Mouse (Mus musculus) CH12.LX (cell line): Measurements from ENCODE around the gene Fhit. TPM values are rescaled to one million over a fixed set of nuclear protein-coding genes. Genes with fewer than 3 reads are reported as not detected.

Source experiments
- DNase-seq: peaks from one replicate; pipeline ENCODE4 v3.0.0-alpha.2; 2013; ENCODE audit errors: extremely low read depth
- H3K27ac ChIP-seq: 2 replicates; pipeline ENCODE4 v1.5.1; 2012; ENCODE audit warnings: low read depth, mild to moderate bottlenecking, control low read depth, moderate library complexity; ENCODE audit not compliant: insufficient read depth
- H3K27me3 ChIP-seq: replicated peaks from 2 replicates; pipeline ENCODE3; 2012; ENCODE audit warnings: inconsistent platforms
- H3K36me3 ChIP-seq, 2 experiments: replicated peaks in 1 of 2; 2 replicates each; pipeline versions ENCODE3 to v1.6.1; 2012; ENCODE audit warnings: inconsistent platforms in 1 of 2, low read length in 1 of 2, mild to moderate bottlenecking in 1 of 2, mixed read lengths in 1 of 2, moderate library complexity in 1 of 2; ENCODE audit not compliant: control insufficient read depth in 1 of 2, insufficient read depth in 1 of 2
- H3K4me1 ChIP-seq, 2 experiments: 2 replicates each; pipeline ENCODE4 v1.6.1; 2012; ENCODE audit warnings: inconsistent platforms in 1 of 2, moderate library complexity in 1 of 2; ENCODE audit not compliant: insufficient read depth in 2 of 2, control insufficient read depth in 1 of 2
- H3K4me2 ChIP-seq: 2 replicates; pipeline ENCODE4 v1.6.1; 2012; ENCODE audit warnings: low read depth, mild to moderate bottlenecking, control low read depth; ENCODE audit not compliant: poor library complexity, insufficient read depth, severe bottlenecking
- H3K4me3 ChIP-seq, 3 experiments: fragments of 150-350 bp in 1 of 3; sonication (generic) in 1 of 3; replicated peaks in 1 of 3; 2 replicates each; pipeline versions ENCODE3 to v1.5.1; 2011 to 2012; ENCODE audit warnings: low read depth in 2 of 3, low read length in 2 of 3, mild to moderate bottlenecking in 2 of 3, moderate library complexity in 2 of 3, control low read depth in 1 of 3, improper control_type of control experiment in 1 of 3, inconsistent platforms in 1 of 3, mixed read lengths in 1 of 3; ENCODE audit not compliant: poor library complexity in 1 of 3
- H3K79me2 ChIP-seq: replicated peaks from 2 replicates; pipeline ENCODE4 v1.6.1; 2012; ENCODE audit warnings: mild to moderate bottlenecking, moderate library complexity; ENCODE audit not compliant: control insufficient read depth, poor library complexity, insufficient read depth, severe bottlenecking; ENCODE audit errors: extremely low read depth
- H3K9ac ChIP-seq: 2 replicates; pipeline ENCODE4 v1.6.1; 2012; ENCODE audit warnings: low read depth, mild to moderate bottlenecking, control low read depth, moderate library complexity; ENCODE audit not compliant: insufficient read depth
- H3K9me3 ChIP-seq: replicated peaks from 2 replicates; pipeline ENCODE3; 2012; ENCODE audit warnings: low read length, inconsistent platforms, mixed read lengths
- BHLHE40 ChIP-seq: IDR thresholded peaks from 2 replicates; pipeline ENCODE4 v1.6.1; 2011; ENCODE audit warnings: mild to moderate bottlenecking, low read depth, low read length, improper control_type of control experiment
- CHD1 ChIP-seq: IDR thresholded peaks from 2 replicates; pipeline ENCODE4 v1.6.1; 2012; ENCODE audit warnings: low read depth, low read length, improper control_type of control experiment, inconsistent platforms
- CHD2 ChIP-seq: IDR thresholded peaks from 2 replicates; pipeline ENCODE4 v1.6.1; 2011; ENCODE audit warnings: low read length, improper control_type of control experiment
- CTCF ChIP-seq, 2 experiments: IDR thresholded peaks in 1 of 2; conservative IDR thresholded peaks in 1 of 2; 2 replicates each; pipeline ENCODE4 v1.5.1; 2011 to 2012; ENCODE audit warnings: low read depth in 2 of 2, low read length in 2 of 2, improper control_type of control experiment in 1 of 2, inconsistent platforms in 1 of 2, mild to moderate bottlenecking in 1 of 2, moderate library complexity in 1 of 2
- ELF1 ChIP-seq: IDR thresholded peaks from 2 replicates; pipeline ENCODE4 v1.6.1; 2014; ENCODE audit warnings: low read depth, mild to moderate bottlenecking, inconsistent platforms, low read length, improper control_type of control experiment
- EP300 ChIP-seq: IDR thresholded peaks from 2 replicates; pipeline ENCODE4 v1.6.1; 2011; ENCODE audit warnings: low read length, improper control_type of control experiment
- IRF4 ChIP-seq: IDR thresholded peaks from 2 replicates; pipeline ENCODE4 v1.6.1; 2014; ENCODE audit warnings: low read depth, mild to moderate bottlenecking, inconsistent platforms, low read length, improper control_type of control experiment
- JUN ChIP-seq: IDR thresholded peaks from 2 replicates; pipeline ENCODE4 v1.6.1; 2011; ENCODE audit warnings: low read depth, mild to moderate bottlenecking, low read length, improper control_type of control experiment, moderate library complexity; ENCODE audit not compliant: insufficient read depth
- JUND ChIP-seq: conservative IDR thresholded peaks from 2 replicates; pipeline ENCODE4 v1.6.1; 2011; ENCODE audit warnings: low read depth, low read length, improper control_type of control experiment
- KAT2A ChIP-seq: IDR thresholded peaks from 2 replicates; pipeline ENCODE4 v1.6.1; 2012; ENCODE audit warnings: low read length, improper control_type of control experiment, inconsistent platforms; ENCODE audit not compliant: insufficient replicate concordance
- MAFK ChIP-seq: IDR thresholded peaks from 2 replicates; pipeline ENCODE4 v1.6.1; 2011; ENCODE audit warnings: low read length, improper control_type of control experiment; ENCODE audit not compliant: insufficient replicate concordance
- MAX ChIP-seq: IDR thresholded peaks from 2 replicates; pipeline ENCODE4 v1.6.1; 2011; ENCODE audit warnings: low read length, improper control_type of control experiment
- MAZ ChIP-seq: IDR thresholded peaks from 2 replicates; pipeline ENCODE4 v1.6.1; 2012; ENCODE audit warnings: low read depth, mild to moderate bottlenecking, inconsistent platforms, low read length, improper control_type of control experiment, moderate library complexity
- MEF2A ChIP-seq: IDR thresholded peaks from 2 replicates; pipeline ENCODE4 v1.6.1; 2014; ENCODE audit warnings: low read depth, mild to moderate bottlenecking, inconsistent platforms, low read length, improper control_type of control experiment, borderline replicate concordance
- MYC ChIP-seq: IDR thresholded peaks from 2 replicates; pipeline ENCODE4 v1.6.1; 2011; ENCODE audit warnings: low read depth, mild to moderate bottlenecking, improper control_type of control experiment, low read length
- NELFE ChIP-seq: IDR thresholded peaks from 2 replicates; pipeline ENCODE4 v1.6.1; 2011; ENCODE audit warnings: low read depth, low read length, improper control_type of control experiment
- POLR2A ChIP-seq: IDR thresholded peaks from 2 replicates; pipeline ENCODE4 v1.6.1; 2011; ENCODE audit warnings: low read depth, mild to moderate bottlenecking, improper control_type of control experiment, low read length
- POLR2AphosphoS2 ChIP-seq: IDR thresholded peaks from 2 replicates; pipeline ENCODE4 v1.6.1; 2011; ENCODE audit warnings: low read depth, low read length, improper control_type of control experiment
- RCOR1 ChIP-seq: conservative IDR thresholded peaks from 2 replicates; pipeline ENCODE4 v1.6.1; 2012; ENCODE audit warnings: low read depth, mild to moderate bottlenecking, inconsistent platforms, low read length, improper control_type of control experiment
- TBP ChIP-seq: conservative IDR thresholded peaks from 2 replicates; pipeline ENCODE4 v1.6.1; 2011; ENCODE audit warnings: low read depth, low read length, improper control_type of control experiment
- UBTF ChIP-seq: IDR thresholded peaks from 2 replicates; pipeline ENCODE4 v1.6.1; 2012; ENCODE audit warnings: low read depth, mild to moderate bottlenecking, inconsistent platforms, low read length, improper control_type of control experiment, moderate library complexity
- ZMIZ1 ChIP-seq: IDR thresholded peaks from 2 replicates; pipeline ENCODE4 v1.6.1; 2012; ENCODE audit warnings: low read depth, mild to moderate bottlenecking, inconsistent platforms, low read length, improper control_type of control experiment
- ZNF384 ChIP-seq: IDR thresholded peaks from 2 replicates; pipeline ENCODE4 v1.6.1; 2012; ENCODE audit warnings: low read depth, low read length, improper control_type of control experiment, inconsistent platforms
- dilution Hi-C: fragments of 300-500 bp; cut with MboI; formaldehyde crosslinking; loops from 2 replicates; pipeline ENCODE4 v1.14.3; 2020; ENCODE audit warnings: low sequenced_read_pairs; ENCODE audit not compliant: extremely low pct_unique_long_range_greater_than_20kb, extremely low pct_ligation_motif_present
- in situ Hi-C: fragments of 300-500 bp; cut with MboI; formaldehyde crosslinking; loops from 3 replicates; pipeline ENCODE4 v1.14.3; 2019; ENCODE audit warnings: low sequenced_read_pairs, low pct_ligation_motif_present, low pct_unique_long_range_greater_than_20kb, mixed read lengths
- polyA plus RNA-seq: library from polyadenylated mRNA; unstranded; fragments of >175 nt; gene quantifications from 2 replicates; pipeline ENCODE4 v1.2.1, GENCODE M21; 2012; ENCODE audit warnings: low read depth; ENCODE audit not compliant: insufficient read length
- total RNA-seq, 2 experiments: library from RNA; depleted of rRNA; stranded (reverse); fragments of 300-350 nt in 1 of 2; fragments of >200 nt in 1 of 2; gene quantifications; 2 replicates each; pipeline ENCODE4 v1.2.3; 2012 to 2014

Fhit gene
- total and polyA plus RNA-seq, 3 experiments: 0.64 to 1.9 (median 0.64) TPM

DNA sequence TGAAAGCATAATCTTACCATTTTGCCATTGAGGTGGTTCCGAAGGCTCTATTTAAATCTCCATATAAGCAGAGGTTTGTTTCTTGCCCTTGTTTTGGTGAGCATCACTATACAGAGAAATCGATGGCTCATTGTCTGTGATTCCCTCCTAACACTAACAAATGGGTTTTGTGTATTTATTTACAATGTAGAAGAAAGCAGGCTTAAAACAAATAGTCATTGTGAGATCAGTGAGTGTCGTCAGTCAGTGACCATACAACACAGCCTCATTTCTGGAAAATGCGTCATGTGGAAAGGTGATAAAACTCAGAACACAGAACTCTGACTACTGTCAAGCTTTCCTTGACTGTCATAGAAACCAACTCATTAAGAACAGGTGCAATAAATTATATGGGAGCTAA, 1632.6 kb downstream of the Fhit start:
- Histone ChIP-seq H3K4me3 (no peak overlapping the region), H3K27ac (no peak overlapping the region), H3K36me3 (no peaks in the 10 kb centered on the region), H3K4me1 (peaks cover 0 to 5% of the 10 kb centered on the region in 2 experiments; a peak in 2 of 4 replicates), H3K9me3 (peaks cover 7% of the 10 kb centered on the region), H3K9ac (no peak overlapping the region), H3K79me2 (no peaks in the 10 kb centered on the region), H3K4me2 (no peak overlapping the region), H3K27me3 (no peaks in the 10 kb centered on the region)
- TF ChIP-seq CTCF (conservative IDR thresholded peaks at IDR 0.05 in 1 of 2, IDR thresholded peaks at IDR 0.05 in 1 of 2; ENCODE audit: low read depth in 2 of 2, low read length in 2 of 2): no peak
- TF ChIP-seq ZNF384: no peak
- TF ChIP-seq RCOR1: no peak
- TF ChIP-seq JUND: no peak
- no peak for TF ChIP-seq MAFK
- no peak for TF ChIP-seq CHD2
- no peak for TF ChIP-seq EP300
- no peak for TF ChIP-seq MYC
- TF ChIP-seq UBTF: no peak
- no peak for TF ChIP-seq POLR2AphosphoS2
- no peak for TF ChIP-seq JUN
- TF ChIP-seq NELFE: no peak
- no peak for TF ChIP-seq CHD1
- TF ChIP-seq BHLHE40: no peak
- no peak for TF ChIP-seq ZMIZ1
- DNase-seq: no peak
- in situ Hi-C loops (no loop called here), dilution Hi-C loops (no loop called here)

DNA sequence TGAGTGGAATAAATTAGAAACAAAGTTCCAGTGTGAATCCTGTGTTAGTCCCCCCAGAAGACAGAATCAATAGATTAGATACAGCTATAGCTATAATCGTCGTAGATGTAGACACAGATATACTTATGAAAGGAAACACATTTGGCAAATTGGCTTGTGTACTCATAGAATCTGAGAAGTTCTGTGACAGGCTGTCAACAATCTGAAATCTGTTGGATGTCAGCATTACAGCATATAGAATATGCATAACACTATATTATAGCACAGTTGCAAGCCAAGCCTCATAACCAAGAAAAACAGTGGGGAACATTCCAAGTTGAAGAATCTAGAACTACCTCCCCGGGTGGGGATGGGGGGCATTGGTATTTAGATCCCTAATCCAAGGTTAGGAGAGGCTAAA, 1635.7 kb downstream of the Fhit start:
- in situ Hi-C loops: no loop called here
- Histone ChIP-seq H3K27me3 (no peaks in the 10 kb centered on the region), H3K4me3 (no peak overlapping the region), H3K9ac (no peak overlapping the region), H3K9me3 (peaks cover 7% of the 10 kb centered on the region), H3K79me2 (no peaks in the 10 kb centered on the region), H3K4me2 (no peak overlapping the region), H3K36me3 (no peaks in the 10 kb centered on the region), H3K27ac (no peak overlapping the region), H3K4me1 (peaks cover 0 to 10% of the 10 kb centered on the region in 2 experiments; a peak in 2 of 4 replicates)
- dilution Hi-C loops: no loop called here
- DNase-seq: no peak
- no peak for TF ChIP-seq JUND
- TF ChIP-seq IRF4: no peak
- no peak for TF ChIP-seq ZMIZ1
- TF ChIP-seq MAX: no peak
- no peak for TF ChIP-seq MAZ
- TF ChIP-seq CHD1: no peak
- no peak for TF ChIP-seq MEF2A
- TF ChIP-seq POLR2A: no peak
- no peak for TF ChIP-seq ELF1
- no peak for TF ChIP-seq BHLHE40
- no peak for TF ChIP-seq KAT2A
- no peak for TF ChIP-seq CTCF (conservative IDR thresholded peaks at IDR 0.05 in 1 of 2, IDR thresholded peaks at IDR 0.05 in 1 of 2; ENCODE audit: low read depth in 2 of 2, low read length in 2 of 2)
- no peak for TF ChIP-seq TBP
